Mouse (Mus musculus): ENCODE measurements around the gene Kcnma1. TPM values are rescaled to one million over a fixed set of nuclear protein-coding genes. Genes with fewer than 3 reads are reported as not detected.

The Kcnma1 gene
- polyA plus RNA-seq, 1 experiment from 2014 or later, result 0.62 TPM

GRCm38 (mm10) chr14:23688513-23688912 is 325.8 kb downstream of the Kcnma1 start:
- Histone ChIP-seq H3K27ac (ENCODE audit: low read length) (no peak overlapping the region), H3K9ac (replicated peaks; ENCODE audit: low read depth) (no peak overlapping the region), H3K4me3 (ENCODE audit: low read depth, low read length) (no peak overlapping the region), H3K36me3 (ENCODE audit: insufficient read depth, low read length) (no peaks in the 10 kb centered on the region), H3K9me3 (ENCODE audit: low read length) (no peaks in the 10 kb centered on the region), H3K4me2 (replicated peaks; ENCODE audit: low read depth, low read length) (no peak overlapping the region), H3K4me1 (ENCODE audit: insufficient read depth, low read depth, low read length) (no peaks in the 10 kb centered on the region), H3K27me3 (replicated peaks; ENCODE audit: insufficient read depth, low read length) (no peaks in the 10 kb centered on the region)
- DNase-seq (ENCODE audit: low spot score) (no peak), ATAC-seq (no peak)
- TF ChIP-seq CTCF (IDR thresholded peaks at IDR 0.05) (no peak), EP300 (IDR thresholded peaks at IDR 0.05) (no peak)
- 54% methylated on average over 3 of the region's 3 CpGs for WGBS

DNA sequence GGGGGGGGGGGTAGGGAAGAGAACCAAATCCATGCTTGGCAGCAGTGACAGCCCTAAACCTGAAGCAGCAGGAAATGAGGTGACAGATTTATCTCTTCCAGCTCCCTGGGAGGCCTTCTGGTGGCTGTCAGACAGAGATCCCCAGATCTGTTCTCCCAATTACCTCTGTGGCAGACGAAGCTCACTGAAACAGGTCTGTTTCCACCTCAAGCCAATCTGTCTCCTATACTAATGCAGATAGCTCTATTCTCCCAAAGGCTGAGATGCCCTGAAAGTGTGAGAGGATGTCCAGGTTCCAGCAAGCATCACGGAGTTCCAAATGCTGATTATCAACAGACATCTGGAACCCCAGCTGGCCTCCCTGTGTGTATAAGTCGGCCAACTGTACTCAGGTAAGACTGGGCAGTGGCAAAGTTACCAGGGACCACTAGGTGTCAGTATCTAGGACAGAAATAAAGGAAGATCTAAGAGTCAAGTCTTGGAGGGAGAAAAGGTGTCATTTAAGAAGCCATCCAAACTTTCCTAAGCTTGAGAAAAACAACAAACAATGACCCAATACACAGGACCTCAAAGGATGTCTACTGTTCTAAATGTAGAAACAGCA is 329.7 kb downstream of the Kcnma1 start:
- H3K27me3 ChIP-seq (replicated peaks; ENCODE audit: insufficient read depth, low read length), result no peaks in the 10 kb centered on the region
- DNase-seq (ENCODE audit: low spot score), result no peak
- 42% methylated on average over 3 of the region's 3 CpGs for WGBS
- no peaks in the 10 kb centered on the region for H3K36me3 ChIP-seq (ENCODE audit: insufficient read depth, low read length)
- no peak for TF ChIP-seq EP300 (IDR thresholded peaks at IDR 0.05)
- TF ChIP-seq CTCF (IDR thresholded peaks at IDR 0.05), result peak; percentile 32; the same call in 1 of the 2 replicates
- H3K9me3 ChIP-seq (ENCODE audit: low read length), result no peaks in the 10 kb centered on the region
- no peak overlapping the region for H3K4me3 ChIP-seq (ENCODE audit: low read depth, low read length)
- H3K4me1 ChIP-seq (ENCODE audit: insufficient read depth, low read depth, low read length), result no peaks in the 10 kb centered on the region
- no peak overlapping the region for H3K4me2 ChIP-seq (replicated peaks; ENCODE audit: low read depth, low read length)
- H3K9ac ChIP-seq (replicated peaks; ENCODE audit: low read depth), result no peak overlapping the region
- no peak for ATAC-seq
- no peak overlapping the region for H3K27ac ChIP-seq (ENCODE audit: low read length)

DNA sequence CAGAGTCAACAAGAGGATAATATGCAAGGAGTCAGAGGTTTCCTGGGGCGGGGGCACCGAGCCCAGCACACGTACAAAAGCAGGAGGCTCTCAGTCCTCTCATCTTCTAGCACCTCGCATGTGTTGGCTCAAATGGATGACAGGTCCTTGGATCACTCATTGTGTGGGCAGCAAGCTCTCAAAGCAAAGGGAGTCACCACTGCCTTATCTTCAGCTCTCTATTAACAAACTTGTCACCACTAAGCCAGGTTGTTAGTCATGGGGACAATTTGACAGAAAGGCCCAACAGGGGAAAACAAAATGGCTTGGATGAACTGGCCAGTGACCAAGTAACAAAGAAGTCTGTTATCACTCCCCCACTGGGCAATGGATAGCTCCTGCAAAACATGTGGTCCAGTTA is 331.5 kb downstream of the Kcnma1 start:
- H3K9ac ChIP-seq (replicated peaks; ENCODE audit: low read depth), result no peak overlapping the region
- H3K4me3 ChIP-seq (ENCODE audit: low read depth, low read length), result no peak overlapping the region
- no peaks in the 10 kb centered on the region for H3K9me3 ChIP-seq (ENCODE audit: low read length)
- no peak overlapping the region for H3K4me2 ChIP-seq (replicated peaks; ENCODE audit: low read depth, low read length)
- H3K4me1 ChIP-seq (ENCODE audit: insufficient read depth, low read depth, low read length), result no peaks in the 10 kb centered on the region
- H3K27ac ChIP-seq (ENCODE audit: low read length), result no peak overlapping the region
- no peaks in the 10 kb centered on the region for H3K27me3 ChIP-seq (replicated peaks; ENCODE audit: insufficient read depth, low read length)
- 37% methylated on average over 4 of the region's 4 CpGs for WGBS
- H3K36me3 ChIP-seq (ENCODE audit: insufficient read depth, low read length), result no peaks in the 10 kb centered on the region
- ATAC-seq (no peak), DNase-seq (ENCODE audit: low spot score) (no peak)
- TF ChIP-seq EP300 (IDR thresholded peaks at IDR 0.05) (no peak), CTCF (IDR thresholded peaks at IDR 0.05) (no peak)

- Histone ChIP-seq H3K9me3 (ENCODE audit: low read length) (no peaks in the 10 kb centered on the region), H3K4me3 (ENCODE audit: low read depth, low read length) (no peak overlapping the region), H3K9ac (replicated peaks; ENCODE audit: low read depth) (no peak overlapping the region), H3K36me3 (ENCODE audit: insufficient read depth, low read length) (no peaks in the 10 kb centered on the region), H3K4me1 (ENCODE audit: insufficient read depth, low read depth, low read length) (no peaks in the 10 kb centered on the region), H3K27me3 (replicated peaks; ENCODE audit: insufficient read depth, low read length) (no peaks in the 10 kb centered on the region), H3K4me2 (replicated peaks; ENCODE audit: low read depth, low read length) (no peak overlapping the region), H3K27ac (ENCODE audit: low read length) (no peak overlapping the region)
- no peak for ATAC-seq
- DNase-seq (ENCODE audit: low spot score), result no peak
- WGBS, result 71% methylated on average over 2 of the region's 2 CpGs
- TF ChIP-seq CTCF (IDR thresholded peaks at IDR 0.05), result peak; percentile 56
- TF ChIP-seq EP300 (IDR thresholded peaks at IDR 0.05), result no peak
These were observed 334.9 kb downstream of the Kcnma1 start for GRCm38 (mm10) chr14:23679378-23679777.

GRCm38 (mm10) chr14:23666420-23666819 is 347.9 kb downstream of the Kcnma1 start:
- no peak overlapping the region for H3K9ac ChIP-seq (replicated peaks; ENCODE audit: low read depth)
- DNase-seq (ENCODE audit: low spot score), result no peak
- no peak for TF ChIP-seq EP300 (IDR thresholded peaks at IDR 0.05)
- no peak for TF ChIP-seq CTCF (IDR thresholded peaks at IDR 0.05)
- no peaks in the 10 kb centered on the region for H3K9me3 ChIP-seq (ENCODE audit: low read length)
- no peak overlapping the region for H3K27ac ChIP-seq (ENCODE audit: low read length)
- ATAC-seq, result no peak
- H3K4me2 ChIP-seq (replicated peaks; ENCODE audit: low read depth, low read length), result no peak overlapping the region
- no peaks in the 10 kb centered on the region for H3K27me3 ChIP-seq (replicated peaks; ENCODE audit: insufficient read depth, low read length)
- no peaks in the 10 kb centered on the region for H3K36me3 ChIP-seq (ENCODE audit: insufficient read depth, low read length)
- H3K4me1 ChIP-seq (ENCODE audit: insufficient read depth, low read depth, low read length), result no peaks in the 10 kb centered on the region
- no peak overlapping the region for H3K4me3 ChIP-seq (ENCODE audit: low read depth, low read length)
- 80% methylated on average over 3 of the region's 3 CpGs for WGBS

DNA sequence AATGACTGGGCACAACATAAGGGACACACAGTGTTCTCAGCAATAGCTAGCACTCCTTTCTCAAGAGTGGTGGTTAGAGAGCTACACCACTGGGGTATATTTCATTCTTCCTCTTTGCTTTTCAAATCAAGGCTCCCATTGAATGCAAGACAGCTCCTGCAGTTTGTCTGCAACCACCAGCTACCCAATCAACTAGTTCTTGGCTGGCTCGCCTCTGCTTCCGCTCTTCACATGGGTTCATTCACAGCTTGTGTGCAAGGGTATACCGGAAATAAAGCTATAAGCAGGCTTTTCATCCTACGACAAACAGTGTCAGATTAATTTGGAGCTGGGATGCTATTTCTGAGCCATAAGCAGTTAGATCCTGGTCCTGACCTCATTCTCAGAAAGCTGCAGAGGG is 362.6 kb downstream of the Kcnma1 start:
- no peak overlapping the region for H3K4me3 ChIP-seq (ENCODE audit: low read depth, low read length)
- H3K36me3 ChIP-seq (ENCODE audit: insufficient read depth, low read length), result no peaks in the 10 kb centered on the region
- TF ChIP-seq CTCF (IDR thresholded peaks at IDR 0.05) (no peak), EP300 (IDR thresholded peaks at IDR 0.05) (no peak)
- H3K27me3 ChIP-seq (replicated peaks; ENCODE audit: insufficient read depth, low read length), result no peaks in the 10 kb centered on the region
- H3K9ac ChIP-seq (replicated peaks; ENCODE audit: low read depth), result no peak overlapping the region
- H3K9me3 ChIP-seq (ENCODE audit: low read length), result no peaks in the 10 kb centered on the region
- WGBS, result 60% methylated on average over 4 of the region's 4 CpGs
- ATAC-seq (no peak), DNase-seq (ENCODE audit: low spot score) (no peak)
- no peak overlapping the region for H3K4me2 ChIP-seq (replicated peaks; ENCODE audit: low read depth, low read length)
- no peak overlapping the region for H3K27ac ChIP-seq (ENCODE audit: low read length)
- H3K4me1 ChIP-seq (ENCODE audit: insufficient read depth, low read depth, low read length), result no peaks in the 10 kb centered on the region

DNA sequence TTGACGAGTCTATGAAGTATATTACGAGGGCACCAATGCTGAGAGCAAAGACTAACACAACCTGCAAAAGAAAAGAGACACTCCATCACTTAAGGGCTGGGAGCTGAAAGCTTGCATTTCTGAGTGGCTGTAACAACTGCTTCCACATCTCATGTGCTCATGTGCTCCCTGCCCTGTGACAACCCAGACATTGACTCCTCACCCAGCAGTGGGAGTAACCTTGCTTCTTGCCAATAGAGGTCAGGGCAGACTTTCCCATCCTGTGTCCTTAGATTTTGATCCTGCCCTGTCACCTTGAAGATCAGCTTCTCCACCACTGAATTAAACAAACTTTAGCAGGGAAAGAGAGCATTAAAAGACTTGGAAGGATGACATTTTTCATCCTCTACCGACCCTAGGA is 364.2 kb downstream of the Kcnma1 start:
- H3K9me3 ChIP-seq (ENCODE audit: low read length), result no peaks in the 10 kb centered on the region
- no peaks in the 10 kb centered on the region for H3K27me3 ChIP-seq (replicated peaks; ENCODE audit: insufficient read depth, low read length)
- ATAC-seq, result no peak
- 71% methylated on average over 3 of the region's 3 CpGs for whole genome bisulfite sequencing
- H3K36me3 ChIP-seq (ENCODE audit: insufficient read depth, low read length), result no peaks in the 10 kb centered on the region
- H3K9ac ChIP-seq (replicated peaks; ENCODE audit: low read depth), result no peak overlapping the region
- no peak for DNase-seq (ENCODE audit: low spot score)
- H3K4me3 ChIP-seq (ENCODE audit: low read depth, low read length), result no peak overlapping the region
- no peak for TF ChIP-seq EP300 (IDR thresholded peaks at IDR 0.05)
- no peak for TF ChIP-seq CTCF (IDR thresholded peaks at IDR 0.05)
- no peak overlapping the region for H3K4me2 ChIP-seq (replicated peaks; ENCODE audit: low read depth, low read length)
- no peak overlapping the region for H3K27ac ChIP-seq (ENCODE audit: low read length)
- no peaks in the 10 kb centered on the region for H3K4me1 ChIP-seq (ENCODE audit: insufficient read depth, low read depth, low read length)

Measured in lung, postnatal 0 days (tissue).